Mouse (Mus musculus): ENCODE data around the gene Xirp1. TPM values are rescaled to one million over a fixed set of nuclear protein-coding genes. Genes with fewer than 3 reads are reported as not detected.
A peak's percentile ranks its signal among the peaks of the same experiment; 100 is the strongest.

Gene Xirp1
- polyA plus RNA-seq, 1 experiment from 2014 or later, result 1.6 TPM

DNA sequence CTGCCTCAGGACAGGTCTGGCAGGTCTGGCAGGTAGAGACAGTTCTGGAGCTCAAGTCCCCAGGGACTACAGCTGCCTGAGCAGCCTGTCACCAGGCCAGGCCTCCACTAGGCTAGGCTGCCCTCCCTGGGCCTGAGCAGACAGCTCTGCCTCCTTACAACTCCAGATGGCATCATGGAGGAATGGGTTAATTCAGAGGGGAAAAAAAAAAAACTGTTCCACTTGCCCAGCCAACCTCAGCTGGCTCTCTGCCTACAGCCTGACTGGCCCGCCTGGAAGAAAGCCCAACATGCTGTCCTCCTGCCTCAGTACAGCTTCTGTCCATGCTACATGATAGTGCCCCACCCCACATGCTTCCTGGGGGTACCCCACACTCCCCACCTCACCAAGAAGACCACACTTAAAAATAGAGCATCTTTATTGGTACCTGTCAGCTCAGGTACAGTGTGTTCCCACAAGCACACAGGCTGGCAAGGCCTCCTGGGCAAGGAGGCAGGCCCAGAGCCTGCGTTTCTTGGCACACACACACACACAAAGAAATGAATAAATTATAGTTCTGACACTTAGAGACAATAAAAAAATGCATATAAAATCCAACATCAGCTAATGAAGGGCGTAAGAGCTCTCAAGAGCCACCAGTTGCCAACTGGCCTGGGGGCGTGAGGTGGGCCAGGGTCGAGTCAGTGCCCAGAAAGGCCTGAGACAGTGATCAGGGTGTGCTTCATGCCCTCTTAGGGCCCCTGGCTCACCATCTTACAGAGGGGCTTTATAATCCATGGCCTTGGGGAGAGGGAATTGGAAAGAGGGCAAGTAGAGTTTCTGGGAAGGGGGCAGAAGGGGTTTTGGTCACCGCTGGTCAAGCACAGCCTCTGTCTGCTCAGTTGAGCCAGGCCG lies 52.4 kb downstream of the Xirp1 start:
- Histone ChIP-seq H3K4me3 (ENCODE audit: low read length) (no peak overlapping the region), H3K36me3 (ENCODE audit: control insufficient read depth, insufficient read depth, low read length) (peaks cover 30% of the 10 kb centered on the region), H3K9ac (ENCODE audit: low read length) (peak overlapping the region; percentile 30; the same call in 1 of the 2 replicates), H3K27ac (ENCODE audit: low read length) (0 out of 2 replicates have a peak overlapping the region, but pooled peaks have one; percentile 12), H3K27me3 (ENCODE audit: control insufficient read depth, insufficient read depth, low read depth, low read length) (no peaks in the 10 kb centered on the region), H3K4me1 (replicated peaks; ENCODE audit: control insufficient read depth, insufficient read depth, low read length) (peaks cover 17% of the 10 kb centered on the region), H3K4me2 (ENCODE audit: low read depth, low read length) (no peak overlapping the region), H3K9me3 (ENCODE audit: control insufficient read depth, low read length) (no peaks in the 10 kb centered on the region)
- WGBS, result 63% methylated on average over 7 of the region's 7 CpGs
- ATAC-seq (ENCODE audit: low read depth), result peak; percentile 24; the same call in 1 of the 2 replicates

DNA sequence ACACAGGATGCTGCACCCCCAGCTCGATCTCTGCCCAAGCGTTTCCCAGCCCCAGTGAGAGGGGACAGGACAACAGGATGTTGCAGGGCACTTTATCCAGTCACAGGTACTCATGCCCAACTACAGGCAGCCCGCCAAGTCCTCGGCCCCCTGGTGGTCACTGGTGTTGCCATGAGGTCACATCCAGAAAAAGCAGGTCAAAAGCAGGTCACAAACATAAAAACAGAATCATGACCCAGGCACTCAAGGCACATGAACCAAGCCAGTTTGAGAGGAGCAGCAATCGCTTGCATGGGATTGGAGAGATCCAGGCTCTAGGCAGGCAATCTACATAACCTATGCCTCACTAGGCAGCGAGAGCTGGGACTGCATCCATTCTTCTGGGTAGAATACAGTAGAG lies 53.2 kb downstream of the Xirp1 start:
- no peak overlapping the region for H3K4me2 ChIP-seq (ENCODE audit: low read depth, low read length)
- H3K36me3 ChIP-seq (ENCODE audit: control insufficient read depth, insufficient read depth, low read length), result peaks cover 29% of the 10 kb centered on the region
- no peaks in the 10 kb centered on the region for H3K9me3 ChIP-seq (ENCODE audit: control insufficient read depth, low read length)
- ATAC-seq (ENCODE audit: low read depth), result no peak
- 0 out of 2 replicates have a peak overlapping the region, but pooled peaks have one; percentile 30 for H3K9ac ChIP-seq (ENCODE audit: low read length)
- H3K4me1 ChIP-seq (replicated peaks; ENCODE audit: control insufficient read depth, insufficient read depth, low read length), result peaks cover 17% of the 10 kb centered on the region
- H3K27ac ChIP-seq (ENCODE audit: low read length), result peak overlapping the region; percentile 12; the same call in 1 of the 2 replicates
- WGBS, result 38% methylated on average over 6 of the region's 6 CpGs
- H3K27me3 ChIP-seq (ENCODE audit: control insufficient read depth, insufficient read depth, low read depth, low read length), result no peaks in the 10 kb centered on the region
- H3K4me3 ChIP-seq (ENCODE audit: low read length), result no peak overlapping the region

DNA sequence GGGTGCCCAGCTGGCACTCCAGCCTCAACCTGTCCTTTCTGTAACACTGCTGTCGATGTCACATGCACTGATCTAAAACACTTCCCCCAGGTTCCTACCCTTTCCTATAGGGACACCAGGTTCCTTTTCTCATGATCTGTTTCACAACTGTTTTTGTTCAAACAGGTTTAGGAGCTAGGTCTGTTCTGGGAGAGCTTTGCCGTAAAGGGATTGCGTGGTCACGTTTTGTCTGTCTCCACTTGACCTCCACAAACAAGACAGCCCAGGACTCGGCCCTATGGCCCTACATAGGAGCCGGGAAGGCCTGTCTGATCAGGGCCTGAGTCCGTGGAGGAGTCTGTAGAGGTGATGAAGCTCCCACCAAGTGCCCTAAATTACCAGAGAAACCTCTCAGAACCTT lies 53.6 kb downstream of the Xirp1 start:
- peaks cover 17% of the 10 kb centered on the region for H3K4me1 ChIP-seq (replicated peaks; ENCODE audit: control insufficient read depth, insufficient read depth, low read length)
- H3K4me3 ChIP-seq (ENCODE audit: low read length), result no peak overlapping the region
- 73% methylated on average over 7 of the region's 7 CpGs for WGBS
- peaks cover 25% of the 10 kb centered on the region for H3K36me3 ChIP-seq (ENCODE audit: control insufficient read depth, insufficient read depth, low read length)
- H3K9ac ChIP-seq (ENCODE audit: low read length), result no peak overlapping the region
- ATAC-seq (ENCODE audit: low read depth), result no peak
- H3K4me2 ChIP-seq (ENCODE audit: low read depth, low read length), result no peak overlapping the region
- H3K27ac ChIP-seq (ENCODE audit: low read length), result no peak overlapping the region
- H3K9me3 ChIP-seq (ENCODE audit: control insufficient read depth, low read length), result no peaks in the 10 kb centered on the region
- no peaks in the 10 kb centered on the region for H3K27me3 ChIP-seq (ENCODE audit: control insufficient read depth, insufficient read depth, low read depth, low read length)

DNA sequence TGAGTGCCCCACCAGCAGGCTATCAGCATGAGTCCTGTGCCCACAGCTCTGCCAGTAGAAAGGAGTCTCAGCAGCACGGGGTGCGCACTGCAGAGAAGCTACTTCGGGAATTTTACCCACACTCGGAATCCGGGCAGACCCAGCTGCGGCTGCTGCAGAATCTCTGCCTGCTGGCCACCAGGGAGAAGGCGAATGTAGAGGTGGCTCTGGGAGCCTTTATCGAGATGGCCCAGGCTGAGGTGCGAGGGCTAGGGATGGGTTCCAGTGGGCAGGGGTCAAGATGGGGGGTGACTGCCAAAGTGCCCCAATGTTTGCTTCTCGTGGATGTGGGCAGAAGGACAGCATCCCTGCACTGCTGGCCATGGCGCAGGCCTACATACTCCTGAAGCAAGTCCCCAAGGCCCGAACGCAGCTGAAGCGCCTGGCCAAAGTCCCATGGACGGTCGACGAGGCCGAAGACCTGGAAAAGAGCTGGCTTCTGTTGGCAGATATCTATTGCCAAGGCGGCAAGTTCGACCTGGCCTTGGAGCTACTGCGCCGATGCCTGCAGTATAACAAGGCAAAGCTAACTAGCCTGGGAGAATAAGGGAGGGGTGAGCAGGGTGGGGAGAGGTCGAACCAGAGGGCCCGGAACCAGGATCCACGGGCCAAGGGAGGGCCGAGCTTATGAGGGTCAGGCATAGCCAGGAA lies 57.0 kb downstream of the Xirp1 start:
- Histone ChIP-seq H3K4me2 (ENCODE audit: low read depth, low read length) (no peak overlapping the region), H3K9ac (ENCODE audit: low read length) (no peak overlapping the region), H3K9me3 (ENCODE audit: control insufficient read depth, low read length) (no peaks in the 10 kb centered on the region), H3K36me3 (ENCODE audit: control insufficient read depth, insufficient read depth, low read length) (no peaks in the 10 kb centered on the region), H3K4me1 (replicated peaks; ENCODE audit: control insufficient read depth, insufficient read depth, low read length) (peaks cover 29% of the 10 kb centered on the region), H3K27ac (ENCODE audit: low read length) (no peak overlapping the region), H3K4me3 (ENCODE audit: low read length) (no peak overlapping the region), H3K27me3 (ENCODE audit: control insufficient read depth, insufficient read depth, low read depth, low read length) (no peaks in the 10 kb centered on the region)
- ATAC-seq (ENCODE audit: low read depth), result no peak
- WGBS, result 85% methylated on average over 26 of the region's 26 CpGs

DNA sequence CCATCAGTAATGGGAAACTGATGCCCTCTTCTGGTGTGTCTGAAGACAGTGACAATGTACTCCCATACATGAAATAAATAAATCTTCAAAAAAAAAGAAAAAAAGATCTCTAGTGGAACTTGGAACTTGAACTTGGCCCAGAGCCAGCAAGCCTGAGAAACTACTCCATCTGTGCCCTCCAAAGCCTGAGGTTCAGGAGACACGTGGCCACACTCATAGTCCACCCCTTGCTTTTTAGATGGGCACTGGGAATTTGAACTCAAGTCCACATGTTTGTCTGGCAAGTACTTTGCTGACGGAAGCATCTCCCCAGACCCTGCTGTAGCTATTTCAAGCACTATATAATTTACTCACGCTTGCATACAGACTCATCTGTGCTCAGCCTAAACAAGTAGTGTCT lies 58.2 kb downstream of the Xirp1 start:
- Histone ChIP-seq H3K36me3 (ENCODE audit: control insufficient read depth, insufficient read depth, low read length) (no peaks in the 10 kb centered on the region), H3K4me2 (ENCODE audit: low read depth, low read length) (no peak overlapping the region), H3K9me3 (ENCODE audit: control insufficient read depth, low read length) (no peaks in the 10 kb centered on the region), H3K9ac (ENCODE audit: low read length) (no peak overlapping the region), H3K27me3 (ENCODE audit: control insufficient read depth, insufficient read depth, low read depth, low read length) (no peaks in the 10 kb centered on the region), H3K4me3 (ENCODE audit: low read length) (no peak overlapping the region), H3K4me1 (replicated peaks; ENCODE audit: control insufficient read depth, insufficient read depth, low read length) (peaks cover 17% of the 10 kb centered on the region), H3K27ac (ENCODE audit: low read length) (no peak overlapping the region)
- WGBS, result 51% methylated on average over 3 of the region's 3 CpGs
- no peak for ATAC-seq (ENCODE audit: low read depth)

DNA sequence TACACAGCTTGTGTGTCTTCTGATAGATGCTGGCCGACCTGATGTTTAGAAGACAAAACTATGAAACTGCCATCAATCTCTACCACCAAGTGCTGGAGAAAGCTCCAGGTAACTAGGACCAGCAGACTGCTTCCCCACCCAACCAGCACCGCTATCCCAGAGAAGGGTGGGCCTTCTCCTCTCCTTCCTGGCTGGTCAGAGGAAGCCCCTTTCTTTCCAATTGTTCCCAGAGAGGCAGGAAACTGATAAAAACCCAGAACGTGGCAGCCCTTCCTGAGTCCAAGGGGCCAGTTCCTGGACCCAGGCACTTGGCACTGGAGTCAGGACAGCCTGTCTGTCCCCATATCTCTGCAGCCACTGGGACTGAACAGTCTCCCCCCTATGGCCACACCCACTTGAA lies 59.2 kb downstream of the Xirp1 start:
- no peak overlapping the region for H3K4me3 ChIP-seq (ENCODE audit: low read length)
- H3K36me3 ChIP-seq (ENCODE audit: control insufficient read depth, insufficient read depth, low read length), result no peaks in the 10 kb centered on the region
- peak; percentile 66 for ATAC-seq (ENCODE audit: low read depth)
- no peak overlapping the region for H3K9ac ChIP-seq (ENCODE audit: low read length)
- no peaks in the 10 kb centered on the region for H3K27me3 ChIP-seq (ENCODE audit: control insufficient read depth, insufficient read depth, low read depth, low read length)
- H3K4me2 ChIP-seq (ENCODE audit: low read depth, low read length), result no peak overlapping the region
- peak overlapping the region; percentile 31; the same call in 1 of the 2 replicates for H3K27ac ChIP-seq (ENCODE audit: low read length)
- WGBS, result 47% methylated on average over 3 of the region's 3 CpGs
- no peaks in the 10 kb centered on the region for H3K9me3 ChIP-seq (ENCODE audit: control insufficient read depth, low read length)
- H3K4me1 ChIP-seq (replicated peaks; ENCODE audit: control insufficient read depth, insufficient read depth, low read length), result peaks cover 13% of the 10 kb centered on the region

Other genes starting within 250 kb of the Xirp1 start
- gene Scn11a, start 198.1 kb downstream of the Xirp1 start, polyA plus RNA-seq (2015; fragmentation: Nextera tagmentation; extraction: Ambion mirVana), result 0.04 TPM in 1 of 2 replicates, not detected in the other
- 50.9 and 53.4 TPM in 2 replicates for gene Wdr48, start 128.7 kb downstream of the Xirp1 start, polyA plus RNA-seq (2015; fragmentation: Nextera tagmentation; extraction: Ambion mirVana)
- 29.8 and 35.7 TPM in 2 replicates for gene Gorasp1, start 86.0 kb downstream of the Xirp1 start, polyA plus RNA-seq (2015; fragmentation: Nextera tagmentation; extraction: Ambion mirVana)
- gene Ttc21a, start 86.0 kb downstream of the Xirp1 start, polyA plus RNA-seq (2015; fragmentation: Nextera tagmentation; extraction: Ambion mirVana), result 1.3 and 2.1 TPM in 2 replicates
- 9.6 and 9.8 TPM in 2 replicates for gene Csrnp1, start 38.9 kb downstream of the Xirp1 start, polyA plus RNA-seq (2015; fragmentation: Nextera tagmentation; extraction: Ambion mirVana)
- gene Cx3cr1, start 46.3 kb upstream of the Xirp1 start, polyA plus RNA-seq (2015; fragmentation: Nextera tagmentation; extraction: Ambion mirVana), result 8.9 and 9.2 TPM in 2 replicates
- 0.38 and 0.72 TPM in 2 replicates for gene Ccr8, start 68.5 kb upstream of the Xirp1 start, polyA plus RNA-seq (2015; fragmentation: Nextera tagmentation; extraction: Ambion mirVana)
- 29.8 and 29.9 TPM in 2 replicates for gene Slc25a38, start 86.8 kb upstream of the Xirp1 start, polyA plus RNA-seq (2015; fragmentation: Nextera tagmentation; extraction: Ambion mirVana)
- gene Rpsa, start 104.1 kb upstream of the Xirp1 start, polyA plus RNA-seq (2015; fragmentation: Nextera tagmentation; extraction: Ambion mirVana), result 1,386 and 1,480 TPM in 2 replicates
- gene Mobp, start 126.1 kb upstream of the Xirp1 start, polyA plus RNA-seq (2015; fragmentation: Nextera tagmentation; extraction: Ambion mirVana), result not detected in 2 replicates